Mouse (Mus musculus) heart, embryonic 12.5 days (tissue): ENCODE measurements around the gene Tpbg. TPM values are rescaled to one million over a fixed set of nuclear protein-coding genes. Genes with fewer than 3 reads are reported as not detected.
"Not testable (repeated sequence)": the region's sequence is repeated elsewhere in the genome, so short reads cannot be mapped to it uniquely, and the experiment has no call there.

Source experiments
- ATAC-seq: fragments of 200-750 bp; cut with Nextera tagmentation; 2 replicates; pipeline ENCODE4 v1.8.0; 2017; ENCODE audit warnings: moderate TSS enrichment, moderate library complexity; ENCODE audit not compliant: insufficient number of reproducible peaks, low FRiP score
- H3K27ac ChIP-seq: fragments of 300-500 bp; sonication (generic); 2 replicates; pipeline ENCODE4 v1.5.1; 2016; ENCODE audit warnings: mild to moderate bottlenecking, moderate library complexity; ENCODE audit not compliant: poor library complexity, severe bottlenecking
- H3K27me3 ChIP-seq: fragments of 300-500 bp; sonication (generic); replicated peaks from 2 replicates; pipeline ENCODE4 v1.6.1; 2016; ENCODE audit warnings: mild to moderate bottlenecking, moderate library complexity
- H3K36me3 ChIP-seq: fragments of 300-500 bp; sonication (generic); 2 replicates; pipeline ENCODE4 v1.6.1; 2016; ENCODE audit warnings: mild to moderate bottlenecking, moderate library complexity
- H3K4me1 ChIP-seq: fragments of 300-500 bp; sonication (generic); replicated peaks from 2 replicates; pipeline ENCODE4 v1.6.1; 2016; ENCODE audit warnings: mild to moderate bottlenecking
- H3K4me2 ChIP-seq: fragments of 300-500 bp; sonication (generic); 2 replicates; pipeline ENCODE4 v1.6.1; 2016; ENCODE audit warnings: mild to moderate bottlenecking, moderate library complexity
- H3K4me3 ChIP-seq: fragments of 300-500 bp; sonication (generic); 2 replicates; pipeline ENCODE4 v1.5.1; 2016; ENCODE audit warnings: mild to moderate bottlenecking
- H3K9ac ChIP-seq: fragments of 300-500 bp; sonication (generic); 2 replicates; pipeline ENCODE4 v1.6.1; 2016; ENCODE audit warnings: mild to moderate bottlenecking, moderate library complexity
- H3K9me3 ChIP-seq: fragments of 300-500 bp; sonication (generic); replicated peaks from 2 replicates; pipeline ENCODE4 v1.6.1; 2016; ENCODE audit warnings: mild to moderate bottlenecking, moderate library complexity
- WGBS: fragments of 180-500 bp; shearing (Covaris S2); methylation state at CpG from one replicate; pipeline ENCODE4 v1.1.7; 2016; 5-methylcytosine and 5-hydroxymethylcytosine counted together
- polyA plus RNA-seq: library from polyadenylated mRNA; unstranded; fragments of >200 nt; fragmentation: Nextera tagmentation; extraction: Ambion mirVana; gene quantifications from 2 replicates; pipeline ENCODE4 v1.2.1, GENCODE M21; 2016

Gene Tpbg
- polyA plus RNA-seq = 8.3 and 8.8 TPM in 2 replicates

- ATAC-seq = peak; percentile 77
- H3K4me2 ChIP-seq = peak within 1 kb of the TSS; percentile 97
- peak within 1 kb of the TSS; percentile 17; the same call in 1 of the 2 replicates for H3K27ac ChIP-seq
- H3K9me3 ChIP-seq = no peaks in the 10 kb centered on the region
- peak within 1 kb of the TSS; percentile 72 for H3K4me3 ChIP-seq
- H3K27me3 ChIP-seq = peaks cover 9% of the 10 kb centered on the region
- 0% methylated on average over 39 of the region's 39 CpGs for WGBS
- H3K4me1 ChIP-seq = peaks cover 6% of the 10 kb centered on the region; the same call in 1 of the 2 replicates
- peak within 1 kb of the TSS; percentile 64 for H3K9ac ChIP-seq
- H3K36me3 ChIP-seq = no peaks in the 10 kb centered on the region
Measured at GRCm38 (mm10) chr9:85842351-85843011, at the start of gene Tpbg. Tpbg (plus strand) TSS chr9:85842380.

GRCm38 (mm10) chr9:85801986-85802385 is 40.2 kb upstream of the Tpbg start:
- not testable (repeated sequence) for H3K27ac ChIP-seq, H3K9ac ChIP-seq, H3K27me3 ChIP-seq, H3K9me3 ChIP-seq, ATAC-seq, H3K4me1 ChIP-seq, H3K4me3 ChIP-seq, H3K36me3 ChIP-seq, H3K4me2 ChIP-seq
- 90% methylated on average over 2 of the region's 2 CpGs for WGBS

- no peak for ATAC-seq
- 87% methylated on average over 4 of the region's 4 CpGs for WGBS
- Histone ChIP-seq H3K4me3 (no peak overlapping the region), H3K9me3 (no peaks in the 10 kb centered on the region), H3K4me1 (no peaks in the 10 kb centered on the region), H3K27me3 (no peaks in the 10 kb centered on the region), H3K4me2 (no peak overlapping the region), H3K36me3 (no peaks in the 10 kb centered on the region), H3K9ac (no peak overlapping the region), H3K27ac (no peak overlapping the region)
Measured at GRCm38 (mm10) chr9:85802563-85802962, 39.6 kb upstream of the Tpbg start.

- Histone ChIP-seq H3K27ac (no peak overlapping the region), H3K27me3 (no peaks in the 10 kb centered on the region), H3K9me3 (no peaks in the 10 kb centered on the region), H3K9ac (no peak overlapping the region), H3K4me3 (no peak overlapping the region), H3K36me3 (no peaks in the 10 kb centered on the region), H3K4me2 (no peak overlapping the region), H3K4me1 (no peaks in the 10 kb centered on the region)
- WGBS = 85% methylated on average over 6 of the region's 6 CpGs
- no peak for ATAC-seq
Measured at GRCm38 (mm10) chr9:85806411-85806810, 35.8 kb upstream of the Tpbg start.

- ATAC-seq = no peak
- H3K9me3 ChIP-seq = no peaks in the 10 kb centered on the region
- H3K27me3 ChIP-seq = no peaks in the 10 kb centered on the region
- H3K9ac ChIP-seq = no peak overlapping the region
- H3K27ac ChIP-seq = no peak overlapping the region
- 76% methylated on average over 3 of the region's 3 CpGs for WGBS
- H3K4me2 ChIP-seq = no peak overlapping the region
- H3K4me3 ChIP-seq = no peak overlapping the region
- H3K36me3 ChIP-seq = no peaks in the 10 kb centered on the region
- no peaks in the 10 kb centered on the region for H3K4me1 ChIP-seq
Measured at GRCm38 (mm10) chr9:85809246-85809645, 32.9 kb upstream of the Tpbg start.

GRCm38 (mm10) chr9:85820829-85821228 is 21.4 kb upstream of the Tpbg start:
- 84% methylated on average over 11 of the region's 11 CpGs for WGBS
- Histone ChIP-seq H3K27me3 (no peaks in the 10 kb centered on the region), H3K9ac (no peak overlapping the region), H3K4me3 (no peak overlapping the region), H3K27ac (no peak overlapping the region), H3K9me3 (no peaks in the 10 kb centered on the region), H3K4me2 (no peak overlapping the region), H3K36me3 (no peaks in the 10 kb centered on the region), H3K4me1 (no peaks in the 10 kb centered on the region)
- ATAC-seq = no peak

GRCm38 (mm10) chr9:85835521-85836425 is 6.4 kb upstream of the Tpbg start:
- H3K9me3 ChIP-seq = no peaks in the 10 kb centered on the region
- 81% methylated on average over 17 of the region's 17 CpGs for WGBS
- H3K27me3 ChIP-seq = 0 out of 2 replicates have a peak, but pooled peaks cover 3% of the 10 kb centered on the region
- no peak overlapping the region for H3K27ac ChIP-seq
- no peaks in the 10 kb centered on the region for H3K36me3 ChIP-seq
- no peak overlapping the region for H3K4me3 ChIP-seq
- H3K4me1 ChIP-seq = no peaks in the 10 kb centered on the region
- H3K9ac ChIP-seq = no peak overlapping the region
- no peak for ATAC-seq
- H3K4me2 ChIP-seq = no peak overlapping the region

GRCm38 (mm10) chr9:85839626-85840025 is 2.6 kb upstream of the Tpbg start:
- ATAC-seq = no peak
- Histone ChIP-seq H3K4me1 (peaks cover 6% of the 10 kb centered on the region; the same call in 1 of the 2 replicates), H3K4me2 (no peak overlapping the region), H3K36me3 (no peaks in the 10 kb centered on the region), H3K4me3 (no peak overlapping the region), H3K9me3 (no peaks in the 10 kb centered on the region), H3K27me3 (peaks cover 4% of the 10 kb centered on the region), H3K9ac (no peak overlapping the region), H3K27ac (no peak overlapping the region)
- WGBS = 62% methylated on average over 3 of the region's 3 CpGs

- Histone ChIP-seq H3K9ac (peak overlapping the region; percentile 64), H3K36me3 (no peaks in the 10 kb centered on the region), H3K4me2 (peak overlapping the region; percentile 97), H3K27me3 (peaks cover 9% of the 10 kb centered on the region), H3K4me3 (peak overlapping the region; percentile 72), H3K4me1 (peaks cover 6% of the 10 kb centered on the region; the same call in 1 of the 2 replicates), H3K9me3 (no peaks in the 10 kb centered on the region), H3K27ac (no peak overlapping the region)
- 1% methylated on average over 16 of the region's 16 CpGs for WGBS
- ATAC-seq = no peak
Measured at GRCm38 (mm10) chr9:85841891-85842290, 289 bp upstream of the Tpbg start.

GRCm38 (mm10) chr9:85843031-85843890 is 1.1 kb downstream of the Tpbg start:
- H3K36me3 ChIP-seq = no peaks in the 10 kb centered on the region
- H3K9me3 ChIP-seq = no peaks in the 10 kb centered on the region
- peak overlapping the region; percentile 17; the same call in 1 of the 2 replicates for H3K27ac ChIP-seq
- peaks cover 6% of the 10 kb centered on the region; the same call in 1 of the 2 replicates for H3K4me1 ChIP-seq
- peaks cover 9% of the 10 kb centered on the region for H3K27me3 ChIP-seq
- peak overlapping the region; percentile 72 for H3K4me3 ChIP-seq
- peak; percentile 60 for ATAC-seq
- under 1% methylated on average over 52 of the region's 65 CpGs for WGBS
- H3K9ac ChIP-seq = peak overlapping the region; percentile 64
- peak overlapping the region; percentile 97 for H3K4me2 ChIP-seq
